Mouse (Mus musculus): Measurements from ENCODE around the gene Abhd4. TPM values are rescaled to one million over a fixed set of nuclear protein-coding genes. Genes with fewer than 3 reads are reported as not detected.

Gene Abhd4
- polyA plus RNA-seq, 1 experiment from 2014 or later = 46.3 TPM

GRCm38 (mm10) chr14:54232143-54232542, 21.8 kb upstream of the Abhd4 start:
- Histone ChIP-seq H3K4me2 (no peak overlapping the region), H3K27me3 (0 out of 2 replicates have a peak, but pooled peaks cover 3% of the 10 kb centered on the region), H3K9me3 (no peaks in the 10 kb centered on the region), H3K4me3 (replicated peaks) (no peak overlapping the region), H3K9ac (no peak overlapping the region), H3K36me3 (replicated peaks) (peaks cover 18% of the 10 kb centered on the region), H3K4me1 (peaks cover 29% of the 10 kb centered on the region), H3K27ac (peak overlapping the region; percentile 46; the same call in 1 of the 2 replicates)
- ATAC-seq (ENCODE audit: low FRiP score) = no peak
- 68% methylated on average over 9 of the region's 9 CpGs for WGBS

- H3K27ac ChIP-seq = 0 out of 2 replicates have a peak overlapping the region, but pooled peaks have one; percentile 14
- no peaks in the 10 kb centered on the region for H3K9me3 ChIP-seq
- no peak overlapping the region for H3K4me2 ChIP-seq
- 66% methylated on average over 9 of the region's 9 CpGs for WGBS
- peaks cover 20% of the 10 kb centered on the region for H3K36me3 ChIP-seq (replicated peaks)
- ATAC-seq (ENCODE audit: low FRiP score) = no peak
- no peak overlapping the region for H3K9ac ChIP-seq
- H3K4me1 ChIP-seq = peaks cover 29% of the 10 kb centered on the region
- no peak overlapping the region for H3K4me3 ChIP-seq (replicated peaks)
- no peaks in the 10 kb centered on the region for H3K27me3 ChIP-seq
Observed at GRCm38 (mm10) chr14:54232811-54233558, 21.0 kb upstream of the Abhd4 start.

GRCm38 (mm10) chr14:54233559-54234143, 20.3 kb upstream of the Abhd4 start:
- Histone ChIP-seq H3K9me3 (no peaks in the 10 kb centered on the region), H3K4me1 (peaks cover 23% of the 10 kb centered on the region), H3K9ac (no peak overlapping the region), H3K27ac (0 out of 2 replicates have a peak overlapping the region, but pooled peaks have one; percentile 14), H3K27me3 (no peaks in the 10 kb centered on the region), H3K36me3 (replicated peaks) (peaks cover 22% of the 10 kb centered on the region), H3K4me2 (no peak overlapping the region), H3K4me3 (replicated peaks) (no peak overlapping the region)
- 81% methylated on average over 16 of the region's 16 CpGs for WGBS
- no peak for ATAC-seq (ENCODE audit: low FRiP score)

GRCm38 (mm10) chr14:54234231-54235040, 19.6 kb upstream of the Abhd4 start:
- Histone ChIP-seq H3K27ac (0 out of 2 replicates have a peak overlapping the region, but pooled peaks have one; percentile 2), H3K27me3 (no peaks in the 10 kb centered on the region), H3K4me3 (replicated peaks) (no peak overlapping the region), H3K4me2 (no peak overlapping the region), H3K9ac (no peak overlapping the region), H3K4me1 (peaks cover 17% of the 10 kb centered on the region), H3K36me3 (replicated peaks) (peaks cover 25% of the 10 kb centered on the region), H3K9me3 (no peaks in the 10 kb centered on the region)
- ATAC-seq (ENCODE audit: low FRiP score) = no peak
- 80% methylated on average over 20 of the region's 20 CpGs for WGBS

GRCm38 (mm10) chr14:54235825-54236540, 18.0 kb upstream of the Abhd4 start:
- H3K4me3 ChIP-seq (replicated peaks) = no peak overlapping the region
- WGBS = 84% methylated on average over 5 of the region's 5 CpGs
- no peak overlapping the region for H3K9ac ChIP-seq
- ATAC-seq (ENCODE audit: low FRiP score) = no peak
- H3K27me3 ChIP-seq = no peaks in the 10 kb centered on the region
- H3K4me2 ChIP-seq = no peak overlapping the region
- H3K36me3 ChIP-seq (replicated peaks) = peaks cover 27% of the 10 kb centered on the region
- H3K27ac ChIP-seq = no peak overlapping the region
- H3K9me3 ChIP-seq = no peaks in the 10 kb centered on the region
- H3K4me1 ChIP-seq = peaks cover 17% of the 10 kb centered on the region

- Histone ChIP-seq H3K36me3 (replicated peaks) (peaks cover 36% of the 10 kb centered on the region), H3K27ac (no peak overlapping the region), H3K4me1 (peaks cover 17% of the 10 kb centered on the region), H3K9ac (no peak overlapping the region), H3K4me2 (no peak overlapping the region), H3K9me3 (no peaks in the 10 kb centered on the region), H3K27me3 (no peaks in the 10 kb centered on the region), H3K4me3 (replicated peaks) (no peak overlapping the region)
- 92% methylated on average over 5 of the region's 5 CpGs for WGBS
- ATAC-seq (ENCODE audit: low FRiP score) = no peak
Observed at GRCm38 (mm10) chr14:54236881-54237280, 17.1 kb upstream of the Abhd4 start.

- ATAC-seq (ENCODE audit: low FRiP score) = peak; percentile 56; the same call in 1 of the 2 replicates
- Histone ChIP-seq H3K4me1 (peaks cover 11% of the 10 kb centered on the region), H3K27me3 (no peaks in the 10 kb centered on the region), H3K27ac (no peak overlapping the region), H3K9ac (no peak overlapping the region), H3K9me3 (no peaks in the 10 kb centered on the region), H3K4me2 (no peak overlapping the region), H3K36me3 (replicated peaks) (peaks cover 45% of the 10 kb centered on the region), H3K4me3 (replicated peaks) (no peak overlapping the region)
- 15% methylated on average over 7 of the region's 7 CpGs for WGBS
Observed at GRCm38 (mm10) chr14:54239002-54239736, 14.8 kb upstream of the Abhd4 start.

- 86% methylated on average over 5 of the region's 5 CpGs for WGBS
- no peak overlapping the region for H3K9ac ChIP-seq
- H3K36me3 ChIP-seq (replicated peaks) = peaks cover 38% of the 10 kb centered on the region
- no peak overlapping the region for H3K4me2 ChIP-seq
- H3K4me3 ChIP-seq (replicated peaks) = no peak overlapping the region
- no peaks in the 10 kb centered on the region for H3K27me3 ChIP-seq
- H3K27ac ChIP-seq = no peak overlapping the region
- peaks cover 11% of the 10 kb centered on the region for H3K4me1 ChIP-seq
- no peak for ATAC-seq (ENCODE audit: low FRiP score)
- no peaks in the 10 kb centered on the region for H3K9me3 ChIP-seq
Observed at GRCm38 (mm10) chr14:54240542-54240941, 13.4 kb upstream of the Abhd4 start.

GRCm38 (mm10) chr14:54244183-54244582, 9.8 kb upstream of the Abhd4 start:
- Histone ChIP-seq H3K4me2 (no peak overlapping the region), H3K36me3 (replicated peaks) (peaks cover 42% of the 10 kb centered on the region), H3K27me3 (no peaks in the 10 kb centered on the region), H3K9ac (no peak overlapping the region), H3K9me3 (no peaks in the 10 kb centered on the region), H3K4me3 (replicated peaks) (no peak overlapping the region), H3K4me1 (peaks cover 8% of the 10 kb centered on the region), H3K27ac (peak overlapping the region; percentile 61)
- ATAC-seq (ENCODE audit: low FRiP score) = peak; percentile 57; the same call in 1 of the 2 replicates
- WGBS = 26% methylated on average over 3 of the region's 3 CpGs

GRCm38 (mm10) chr14:54246232-54246631, 7.8 kb upstream of the Abhd4 start:
- peaks cover 47% of the 10 kb centered on the region for H3K36me3 ChIP-seq (replicated peaks)
- no peak for ATAC-seq (ENCODE audit: low FRiP score)
- no peaks in the 10 kb centered on the region for H3K27me3 ChIP-seq
- no peaks in the 10 kb centered on the region for H3K9me3 ChIP-seq
- H3K4me2 ChIP-seq = no peak overlapping the region
- WGBS = 93% methylated on average over 3 of the region's 3 CpGs
- H3K4me1 ChIP-seq = peaks cover 16% of the 10 kb centered on the region
- H3K9ac ChIP-seq = no peak overlapping the region
- no peak overlapping the region for H3K4me3 ChIP-seq (replicated peaks)
- no peak overlapping the region for H3K27ac ChIP-seq

- Histone ChIP-seq H3K27me3 (no peaks in the 10 kb centered on the region), H3K4me3 (replicated peaks) (no peak overlapping the region), H3K36me3 (replicated peaks) (peaks cover 29% of the 10 kb centered on the region), H3K9me3 (no peaks in the 10 kb centered on the region), H3K4me2 (no peak overlapping the region), H3K9ac (no peak overlapping the region), H3K4me1 (peaks cover 25% of the 10 kb centered on the region), H3K27ac (no peak overlapping the region)
- no peak for ATAC-seq (ENCODE audit: low FRiP score)
- 88% methylated on average over 9 of the region's 9 CpGs for WGBS
Observed at GRCm38 (mm10) chr14:54249326-54249725, 4.7 kb upstream of the Abhd4 start.
